Mouse (Mus musculus) T-cell, adult 2 months (primary cell): ENCODE results near the gene Gal3st4.

ENCODE experiments used
- DNase-seq: peaks from one replicate; pipeline ENCODE4 v3.0.0; 2022; ENCODE audit warnings: low spot score

The Gal3st4 gene

GRCm38 (mm10) chr5:138272409-138272923 is at the start of gene Gal3st4:
TSS of gene Gal3st4 (minus strand) at chr5:138272840.
- DNase-seq: no peak

DNA sequence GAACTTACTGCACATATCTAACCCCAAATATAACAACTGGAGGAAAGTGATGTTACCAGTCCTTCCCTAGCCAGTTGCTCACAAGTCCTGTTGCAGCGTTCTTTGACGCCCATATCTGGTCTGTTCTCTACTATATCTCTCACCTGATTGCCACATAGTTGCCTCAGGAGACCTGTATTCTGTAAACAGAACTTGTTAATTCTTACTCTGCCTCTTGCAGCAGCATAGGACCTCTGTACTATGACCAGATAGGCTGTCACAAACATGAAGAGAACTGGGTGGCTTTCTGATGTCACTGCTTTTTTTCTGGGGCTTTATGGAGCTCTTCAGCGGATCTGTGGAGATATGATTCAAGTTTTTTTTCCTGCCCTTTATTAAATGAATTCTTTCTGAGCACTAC is 40.2 kb upstream of the Gal3st4 start:
- DNase-seq: no peak

- DNase-seq: no peak
Measured at GRCm38 (mm10) chr5:138299613-138300012, 27.0 kb upstream of the Gal3st4 start.

GRCm38 (mm10) chr5:138294158-138294557 is 21.5 kb upstream of the Gal3st4 start:
- no peak for DNase-seq

- no peak for DNase-seq
Measured at GRCm38 (mm10) chr5:138291638-138292037, 19.0 kb upstream of the Gal3st4 start.

GRCm38 (mm10) chr5:138287861-138288260 is 15.2 kb upstream of the Gal3st4 start:
- peak; percentile 22 for DNase-seq

DNA sequence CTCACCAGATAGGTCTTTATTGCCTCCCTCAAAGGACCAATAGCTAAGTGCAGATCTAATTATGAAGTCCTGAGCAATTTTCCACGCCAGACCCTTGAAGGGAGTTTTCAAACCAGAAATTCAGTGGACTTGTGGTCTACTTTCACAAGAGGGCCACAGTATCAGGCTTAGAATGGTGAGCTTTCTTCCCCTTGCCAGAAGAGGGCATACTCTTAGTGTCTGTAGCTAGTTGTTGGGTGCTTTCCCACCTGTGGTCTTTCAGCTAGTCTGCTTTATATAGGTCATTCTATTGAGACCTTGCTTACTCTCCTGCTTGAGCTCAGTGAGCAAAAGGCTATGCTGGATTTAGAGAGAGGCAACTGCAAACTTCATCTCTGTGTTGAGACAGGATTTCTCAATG is 10.9 kb upstream of the Gal3st4 start:
- DNase-seq: no peak

GRCm38 (mm10) chr5:138281798-138282197 is 9.2 kb upstream of the Gal3st4 start:
- no peak for DNase-seq

DNA sequence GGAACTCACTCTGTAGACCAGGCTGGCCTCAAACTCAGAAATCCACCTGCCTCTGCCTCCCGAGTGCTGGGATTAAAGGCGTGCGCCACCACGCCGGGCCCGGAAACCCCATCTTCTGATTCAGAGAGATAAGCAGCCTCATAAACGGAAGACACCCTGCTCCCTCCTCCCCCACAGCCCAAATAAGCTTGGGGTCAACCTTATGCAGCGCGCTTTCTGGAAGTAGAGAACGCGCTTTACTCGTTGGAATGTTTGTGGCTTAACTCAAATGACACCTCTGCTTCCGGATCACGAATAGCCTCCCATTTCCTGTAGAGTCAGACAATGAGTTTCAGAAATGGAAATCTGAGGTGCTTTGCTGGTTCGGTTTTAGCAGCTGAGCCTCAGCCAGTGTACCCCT is 8.2 kb upstream of the Gal3st4 start:
- DNase-seq: no peak

- DNase-seq: no peak
Measured at GRCm38 (mm10) chr5:138280425-138280768, 7.8 kb upstream of the Gal3st4 start.

GRCm38 (mm10) chr5:138279585-138280424 is 7.2 kb upstream of the Gal3st4 start, which contains the start of the genes Gm43720, Gpc2 and Stag3:
TSS of gene Gm43720 (minus strand) at chr5:138279958.
TSS of gene Gpc2 (minus strand) at chr5:138280005.
TSS of gene Stag3 (plus strand) at chr5:138280240.
- DNase-seq: peak; percentile 88

DNA sequence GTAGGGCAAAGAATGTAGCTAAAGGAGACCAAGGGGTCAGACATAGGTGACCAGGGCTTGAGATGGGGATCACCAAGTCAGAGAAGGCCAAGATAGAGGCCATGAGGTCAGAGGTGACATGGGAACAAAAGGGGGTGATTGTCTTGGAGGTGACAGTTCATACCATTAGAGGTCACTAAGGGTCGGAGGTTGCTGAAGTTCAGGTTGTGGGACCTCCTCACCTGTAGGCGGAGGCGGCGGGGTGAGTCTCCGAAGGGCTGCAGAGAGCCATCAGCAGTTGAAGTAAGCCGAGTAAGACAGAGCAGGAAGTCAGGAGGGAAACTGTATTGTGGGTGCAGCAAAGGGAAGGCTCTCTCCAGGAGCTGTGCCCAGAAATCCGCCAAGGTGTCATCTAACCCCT is 5.4 kb upstream of the Gal3st4 start:
- no peak for DNase-seq

- no peak for DNase-seq
Measured at GRCm38 (mm10) chr5:138275216-138276050, 2.8 kb upstream of the Gal3st4 start.

- DNase-seq: no peak
Measured at GRCm38 (mm10) chr5:138274186-138274585, 1.5 kb upstream of the Gal3st4 start.

DNA sequence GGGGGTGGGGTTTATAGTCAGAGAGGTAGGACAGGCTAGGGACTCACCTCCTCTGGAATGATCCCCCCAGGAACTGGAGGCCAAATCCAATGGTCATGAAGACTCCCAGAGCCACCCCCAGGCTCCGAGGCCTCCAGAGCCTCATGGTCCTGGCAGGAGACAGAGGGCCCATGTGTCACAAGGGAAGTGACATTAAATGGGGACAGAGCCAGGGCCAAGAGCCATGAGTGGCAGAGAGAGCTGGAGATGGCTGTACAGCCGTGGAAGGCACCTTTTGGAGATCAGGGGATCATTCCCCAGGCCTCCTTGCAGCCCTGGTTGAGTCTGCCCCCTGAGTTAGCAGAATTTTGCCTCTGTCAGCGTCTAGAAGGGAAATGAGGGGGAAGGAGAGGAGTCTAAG is 1.4 kb downstream of the Gal3st4 start:
- DNase-seq: no peak

DNA sequence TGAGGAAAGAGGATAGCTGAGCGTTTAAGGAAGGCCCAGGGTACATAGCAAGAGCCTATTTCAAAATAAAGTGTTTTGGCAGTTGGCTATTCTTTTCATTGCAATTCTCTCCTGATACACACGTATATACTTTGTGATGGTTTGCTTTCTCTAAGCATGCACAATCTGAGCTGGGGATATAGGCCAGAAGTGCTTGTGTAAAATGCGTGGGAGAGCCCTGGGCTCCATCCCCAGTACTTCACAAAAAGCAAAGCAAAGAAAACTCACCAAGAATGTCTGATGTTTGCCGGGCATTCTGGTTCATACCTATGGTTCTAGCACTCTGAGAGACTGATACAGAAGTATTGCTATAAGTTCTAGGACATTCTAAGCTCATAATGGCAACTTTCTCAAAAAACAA is 3.7 kb downstream of the Gal3st4 start:
- no peak for DNase-seq

DNA sequence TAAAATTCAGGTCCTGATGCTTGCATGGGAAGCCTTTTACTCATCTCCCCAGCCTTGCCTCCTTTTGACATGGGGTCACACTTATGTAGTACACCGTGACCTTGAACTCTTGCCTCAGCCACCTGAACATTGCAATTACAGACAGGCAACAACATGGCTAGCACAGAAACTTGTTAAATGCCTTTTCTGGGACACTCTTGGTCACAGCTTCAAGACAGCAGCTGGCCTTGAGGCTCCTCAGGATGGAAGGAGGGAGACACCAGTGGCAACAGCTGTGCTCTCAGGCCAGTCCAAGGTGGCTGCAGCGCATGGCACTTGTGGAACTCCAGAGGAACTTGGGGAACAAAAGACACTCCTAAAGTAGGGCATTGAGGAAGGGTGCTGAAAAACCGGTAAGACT is 5.5 kb downstream of the Gal3st4 start:
- DNase-seq: no peak

- no peak for DNase-seq
Measured at GRCm38 (mm10) chr5:138265712-138266111, 6.9 kb downstream of the Gal3st4 start.

GRCm38 (mm10) chr5:138264207-138264578 is 8.4 kb downstream of the Gal3st4 start:
- DNase-seq: no peak

GRCm38 (mm10) chr5:138263260-138264206 is 9.1 kb downstream of the Gal3st4 start, which contains the start of gene BC037034:
TSS of gene BC037034 (minus strand) at chr5:138264033.
- peak; percentile 90 for DNase-seq

GRCm38 (mm10) chr5:138262582-138263240 is 9.9 kb downstream of the Gal3st4 start:
- no peak for DNase-seq
